Mouse (Mus musculus) cerebellum, adult 2 months (tissue): ENCODE measurements around the gene Slc1a1.

Source experiments
- CTCF ChIP-seq: fragments of 200-500 bp; IDR thresholded peaks from 2 replicates; pipeline ENCODE4 v1.5.1; 2011; ENCODE audit warnings: low read depth, mild to moderate bottlenecking, control low read depth, low read length, moderate library complexity, borderline replicate concordance; ENCODE audit not compliant: insufficient read depth
- POLR2A ChIP-seq: fragments of 200-500 bp; IDR thresholded peaks from 2 replicates; pipeline ENCODE4 v1.6.1; 2011; ENCODE audit warnings: low read length, control low read depth, borderline replicate concordance; ENCODE audit not compliant: insufficient read depth

DNA sequence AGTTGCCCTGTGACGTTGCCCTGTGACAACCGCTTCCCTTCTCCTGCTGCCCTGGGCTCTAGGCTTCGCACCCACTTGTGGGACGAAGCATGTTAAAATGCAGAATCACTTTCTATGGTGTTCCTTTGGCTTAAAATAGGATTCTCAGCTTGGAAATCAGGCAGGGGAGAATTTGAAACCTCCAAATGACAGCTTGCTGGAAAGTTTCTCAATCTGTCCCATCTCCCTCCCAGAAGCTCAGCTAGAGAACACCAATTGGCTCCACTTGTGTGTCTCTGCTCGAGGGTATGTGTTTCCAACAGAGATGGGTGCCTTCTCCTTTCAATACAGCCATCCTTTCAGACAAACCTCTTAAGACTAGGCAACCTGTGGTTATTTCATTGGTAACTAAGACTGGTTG lies 56.4 kb downstream of the Slc1a1 start:
- TF ChIP-seq CTCF, result no peak
- TF ChIP-seq POLR2A, result no peak
